Mouse (Mus musculus) stomach, postnatal 0 days (tissue): Measurements from ENCODE around the gene Acta1. TPM values are rescaled to one million over a fixed set of nuclear protein-coding genes. Genes with fewer than 3 reads are reported as not detected.

Experiments
- ATAC-seq: fragments of 200-750 bp; cut with Nextera tagmentation; 2 replicates; pipeline ENCODE4 v1.8.0; 2017; ENCODE audit not compliant: low FRiP score, low TSS enrichment
- DNase-seq: peaks from one replicate; pipeline ENCODE4 v3.0.0-alpha.2; 2016; ENCODE audit warnings: low spot score
- H3K27ac ChIP-seq: fragments of 300-500 bp; sonication (generic); replicated peaks from 2 replicates; pipeline ENCODE4 v1.5.1; 2014; ENCODE audit warnings: mild to moderate bottlenecking, control low read depth
- H3K27me3 ChIP-seq: fragments of 300-500 bp; sonication (generic); 2 replicates; pipeline ENCODE4 v1.6.1; 2014; ENCODE audit warnings: low read length; ENCODE audit not compliant: control insufficient read depth, insufficient read depth
- H3K36me3 ChIP-seq: fragments of 300-500 bp; sonication (generic); 2 replicates; pipeline ENCODE4 v1.6.1; 2014; ENCODE audit warnings: low read length, mixed read lengths; ENCODE audit not compliant: control insufficient read depth, insufficient read depth
- H3K4me1 ChIP-seq: fragments of 300-500 bp; sonication (generic); replicated peaks from 2 replicates; pipeline ENCODE4 v1.6.1; 2014; ENCODE audit warnings: antibody characterized with exemption; ENCODE audit not compliant: control insufficient read depth, insufficient read depth
- H3K4me2 ChIP-seq: fragments of 300-500 bp; sonication (generic); replicated peaks from 2 replicates; pipeline ENCODE4 v1.6.1; 2014; ENCODE audit warnings: low read depth, mild to moderate bottlenecking, control low read depth, moderate library complexity
- H3K4me3 ChIP-seq: fragments of 300-500 bp; sonication (generic); 2 replicates; pipeline ENCODE4 v1.5.1; 2014; ENCODE audit warnings: low read depth, low read length, control low read depth
- H3K9ac ChIP-seq: fragments of 300-500 bp; sonication (generic); 2 replicates; pipeline ENCODE4 v1.6.1; 2014; ENCODE audit warnings: mild to moderate bottlenecking, low read length, control low read depth, mixed read lengths
- H3K9me3 ChIP-seq: fragments of 300-500 bp; sonication (generic); 2 replicates; pipeline ENCODE4 v1.6.1; 2016; ENCODE audit warnings: low read length; ENCODE audit not compliant: control insufficient read depth
- CTCF ChIP-seq: IDR thresholded peaks from 2 replicates; pipeline ENCODE4 v1.5.1; 2016; ENCODE audit warnings: antibody characterized with exemption, low read depth, mild to moderate bottlenecking, moderate library complexity
- EP300 ChIP-seq: optimal IDR thresholded peaks from 2 replicates; pipeline ENCODE3; 2016; ENCODE audit warnings: antibody characterized with exemption
- WGBS: fragments of 180-500 bp; shearing (Covaris S2); extraction: QIAGEN DNeasy Blood & Tissue Kit; methylation state at CpG from one replicate; pipeline ENCODE4 v1.1.7; 2014; 5-methylcytosine and 5-hydroxymethylcytosine counted together
- polyA plus RNA-seq: library from polyadenylated mRNA; unstranded; fragments of >200 nt; fragmentation: Nextera tagmentation; extraction: Ambion mirVana; gene quantifications from 2 replicates; pipeline ENCODE4 v1.2.1, GENCODE M21; 2015

The Acta1 gene
- polyA plus RNA-seq, 1 experiment from 2014 or later: 23.1 TPM

GRCm38 (mm10) chr8:123846509-123846908 is 48.0 kb downstream of the Acta1 start:
- 86% methylated on average over 12 of the region's 12 CpGs for WGBS
- H3K9ac ChIP-seq: no peak overlapping the region

GRCm38 (mm10) chr8:123845991-123846390 is 48.6 kb downstream of the Acta1 start:
- H3K4me3 ChIP-seq: no peak overlapping the region
- no peaks in the 10 kb centered on the region for H3K9me3 ChIP-seq
- H3K4me2 ChIP-seq: no peak overlapping the region
- no peak for DNase-seq
- no peak overlapping the region for H3K27ac ChIP-seq
- no peaks in the 10 kb centered on the region for H3K4me1 ChIP-seq
- no peaks in the 10 kb centered on the region for H3K36me3 ChIP-seq
- H3K27me3 ChIP-seq: no peaks in the 10 kb centered on the region
- H3K9ac ChIP-seq: no peak overlapping the region
- ATAC-seq: no peak
- WGBS: 91% methylated on average over 10 of the region's 10 CpGs
- TF ChIP-seq EP300 (no peak), CTCF (no peak)

More at GRCm38 (mm10) chr8:123846509-123846908, 48.0 kb downstream of the Acta1 start:
- DNase-seq (no peak), ATAC-seq (no peak)
- no peaks in the 10 kb centered on the region for H3K27me3 ChIP-seq
- H3K27ac ChIP-seq: no peak overlapping the region
- no peak for TF ChIP-seq EP300
- no peak for TF ChIP-seq CTCF
- no peaks in the 10 kb centered on the region for H3K4me1 ChIP-seq
- no peaks in the 10 kb centered on the region for H3K9me3 ChIP-seq
- no peak overlapping the region for H3K4me2 ChIP-seq
- H3K4me3 ChIP-seq: no peak overlapping the region
- H3K36me3 ChIP-seq: no peaks in the 10 kb centered on the region

- TF ChIP-seq EP300 (no peak), CTCF (no peak)
Measured at GRCm38 (mm10) chr8:123845114-123845513, 49.4 kb downstream of the Acta1 start.

GRCm38 (mm10) chr8:123844341-123844740 is 50.2 kb downstream of the Acta1 start:
- H3K4me1 ChIP-seq: no peaks in the 10 kb centered on the region
- H3K4me3 ChIP-seq: no peak overlapping the region
- WGBS: 74% methylated on average over 7 of the region's 7 CpGs
- H3K9me3 ChIP-seq: no peaks in the 10 kb centered on the region
- DNase-seq: no peak
- TF ChIP-seq EP300 (no peak), CTCF (no peak)
- H3K27me3 ChIP-seq: no peaks in the 10 kb centered on the region
- H3K27ac ChIP-seq: no peak overlapping the region
- no peaks in the 10 kb centered on the region for H3K36me3 ChIP-seq
- no peak overlapping the region for H3K4me2 ChIP-seq
- no peak overlapping the region for H3K9ac ChIP-seq
- no peak for ATAC-seq

More at GRCm38 (mm10) chr8:123845114-123845513, 49.4 kb downstream of the Acta1 start:
- Histone ChIP-seq H3K27ac (no peak overlapping the region), H3K27me3 (no peaks in the 10 kb centered on the region), H3K36me3 (no peaks in the 10 kb centered on the region), H3K4me3 (no peak overlapping the region), H3K9me3 (no peaks in the 10 kb centered on the region), H3K4me2 (no peak overlapping the region), H3K4me1 (no peaks in the 10 kb centered on the region), H3K9ac (no peak overlapping the region)
- 89% methylated on average over 13 of the region's 13 CpGs for WGBS
- ATAC-seq (no peak), DNase-seq (no peak)

- H3K36me3 ChIP-seq: no peaks in the 10 kb centered on the region
- ATAC-seq (no peak), DNase-seq (no peak)
- H3K4me3 ChIP-seq: no peak overlapping the region
- H3K4me2 ChIP-seq: no peak overlapping the region
- TF ChIP-seq CTCF (no peak), EP300 (no peak)
- WGBS: 86% methylated on average over 12 of the region's 12 CpGs
- no peaks in the 10 kb centered on the region for H3K9me3 ChIP-seq
- no peak overlapping the region for H3K27ac ChIP-seq
- no peak overlapping the region for H3K9ac ChIP-seq
- no peaks in the 10 kb centered on the region for H3K27me3 ChIP-seq
- no peaks in the 10 kb centered on the region for H3K4me1 ChIP-seq
Measured at GRCm38 (mm10) chr8:123842086-123842485, 52.5 kb downstream of the Acta1 start.

Other genes starting within 250 kb of the Acta1 start
- 7.3 and 10.9 TPM in 2 replicates for gene Rhou, start 240.8 kb downstream of the Acta1 start, polyA plus RNA-seq
- gene Rab4a, start 88.8 kb downstream of the Acta1 start, polyA plus RNA-seq: 25.8 and 27.0 TPM in 2 replicates
- gene Ccsap, start 34.5 kb downstream of the Acta1 start, polyA plus RNA-seq: 0.91 and 1.2 TPM in 2 replicates
- 8.2 and 8.5 TPM in 2 replicates for gene Nup133, start 54.5 kb upstream of the Acta1 start, polyA plus RNA-seq
- 14.7 and 15.2 TPM in 2 replicates for gene Abcb10, start 88.4 kb upstream of the Acta1 start, polyA plus RNA-seq
- 18.0 and 21.0 TPM in 2 replicates for gene Taf5l, start 126.6 kb upstream of the Acta1 start, polyA plus RNA-seq
- gene Urb2, start 126.8 kb upstream of the Acta1 start, polyA plus RNA-seq: 1.2 and 1.6 TPM in 2 replicates